Comparison of ENCODE assay signal across 14 mouse cellular contexts in genomic region chr9:107586504-107586903, GRCm38 (mm10). TPM values are rescaled to one million over a fixed set of nuclear protein-coding genes. Genes with fewer than 3 reads are reported as not detected.
DNase-seq lines count a peak whose midpoint lies in the region; ATAC-seq and TF ChIP-seq lines count a peak whose summit lies in the region.
"Had no signal": no experiment of that assay in that cellular context is flagged by ENCODE, and none has a peak within 500 bp of the region (broad histone marks: within the 10 kb centered on the region; RNA-seq: fewer than 3 reads in every experiment).

No protein-coding gene starts in this region.

- H3K27me3 ChIP-seq in heart, embryonic 12.5 days (replicated peaks) = no peaks in the 10 kb centered on the region
- H3K27me3 ChIP-seq in testis, adult 2 months (ENCODE audit: control insufficient read depth, insufficient read depth, low read length) = no peaks in the 10 kb centered on the region
- H3K27me3 ChIP-seq in limb, embryonic 10.5 days (ENCODE audit: low read depth, poor library complexity, severe bottlenecking) = no peaks in the 10 kb centered on the region
- H3K27me3 ChIP-seq: forebrain, embryonic 12.5 days; hindbrain, embryonic 13.5 days had no signal

- DNase-seq in heart, adult 9 months (ENCODE audit: low spot score in 2 of 2) = no peak
- no peak for DNase-seq in testis, postnatal 14 days (ENCODE audit: low spot score)
- no peak for DNase-seq in limb, embryonic 10.5 days (ENCODE audit: low spot score)
- no peak for DNase-seq in right cerebral cortex, adult 2 months (ENCODE audit: low spot score in 2 of 2)
- DNase-seq in embryo, embryonic 10.5 days (ENCODE audit: low spot score) = no peak
- no peak for DNase-seq in Muller cell, postnatal 12 days (ENCODE audit: inconsistent ontology term)
- DNase-seq: cerebellum, postnatal 14 days; heart, adult 11 months; kidney, adult 18-20 months; kidney, postnatal 4 days had no signal

- no peaks in the 10 kb centered on the region for H3K9me3 ChIP-seq in heart, embryonic 12.5 days (replicated peaks)
- H3K9me3 ChIP-seq in limb, embryonic 10.5 days (replicated peaks) = no peaks in the 10 kb centered on the region
- H3K9me3 ChIP-seq: forebrain, embryonic 12.5 days; hindbrain, embryonic 13.5 days had no signal

- H3K36me3 ChIP-seq in heart, embryonic 12.5 days = peaks cover 36% of the 10 kb centered on the region
- no peaks in the 10 kb centered on the region for H3K36me3 ChIP-seq in testis, adult 2 months (ENCODE audit: control insufficient read depth, insufficient read depth, low read length)
- H3K36me3 ChIP-seq in limb, embryonic 10.5 days = peaks cover 49% of the 10 kb centered on the region

- no peak overlapping the region for H3K9ac ChIP-seq in heart, embryonic 12.5 days
- H3K9ac ChIP-seq: hindbrain, embryonic 13.5 days had no signal

- 87% methylated on average over 5 of the region's 5 CpGs for WGBS in heart, embryonic 12.5 days
- WGBS in limb, embryonic 10.5 days = 89% methylated on average over 5 of the region's 5 CpGs

- no peak for TF ChIP-seq CTCF in testis, adult 2 months (IDR thresholded peaks at IDR 0.05; ENCODE audit: control insufficient read depth, insufficient read depth, insufficient replicate concordance, low read depth, low read length)

- peak overlapping the region; percentile 24 for H3K4me2 ChIP-seq in heart, embryonic 12.5 days

- H3K27ac ChIP-seq in heart, embryonic 12.5 days (ENCODE audit: poor library complexity, severe bottlenecking) = peak overlapping the region; percentile 41
- no peak overlapping the region for H3K27ac ChIP-seq in testis, adult 2 months (ENCODE audit: control insufficient read depth, insufficient read depth, low read depth, low read length)
- peak overlapping the region; percentile 38; the same call in 1 of the 2 replicates for H3K27ac ChIP-seq in limb, embryonic 10.5 days
- H3K27ac ChIP-seq: forebrain, embryonic 12.5 days; hindbrain, embryonic 13.5 days had no signal

- H3K4me3 ChIP-seq in heart, embryonic 12.5 days = no peak overlapping the region
- peak overlapping the region; percentile 14; the same call in 1 of the 2 replicates for H3K4me3 ChIP-seq in testis, adult 2 months (ENCODE audit: control insufficient read depth, low read depth, low read length)
- H3K4me3 ChIP-seq in limb, embryonic 10.5 days = no peak overlapping the region

- ATAC-seq in heart, embryonic 12.5 days (ENCODE audit: insufficient number of reproducible peaks, low FRiP score) = no peak

- TF ChIP-seq POLR2A in testis, adult 2 months (IDR thresholded peaks at IDR 0.05; ENCODE audit: control insufficient read depth, low read depth, low read length) = no peak

- H3K4me1 ChIP-seq in heart, embryonic 12.5 days (replicated peaks) = peaks cover 45% of the 10 kb centered on the region
- H3K4me1 ChIP-seq in testis, adult 2 months (ENCODE audit: control insufficient read depth, insufficient read depth, low read length) = peaks cover 6% of the 10 kb centered on the region
- H3K4me1 ChIP-seq in limb, embryonic 10.5 days = peaks cover 30% of the 10 kb centered on the region

RNA-seq across cellular contexts. Expression of gene Ifrd2, which starts 0.9 kb away (rescaled TPM):
- polyA plus RNA-seq in heart, embryonic 12.5 days (2016; fragmentation: Nextera tagmentation; extraction: Ambion mirVana) = 34.0 and 35.5 TPM in 2 replicates
- polyA plus RNA-seq in testis, adult 2 months (2012; rRNA removed) = 16.4 and 20.5 TPM in 2 replicates
- 55.0 and 69.4 TPM in 2 replicates for polyA plus RNA-seq in limb, embryonic 10.5 days (2016; fragmentation: Nextera tagmentation; extraction: Ambion mirVana)

RNA-seq across cellular contexts. Expression of gene Hyal3, which starts 5.9 kb away (rescaled TPM):
- polyA plus RNA-seq in heart, embryonic 12.5 days (2016; fragmentation: Nextera tagmentation; extraction: Ambion mirVana) = 0.49 and 0.64 TPM in 2 replicates
- 1.6 and 1.8 TPM in 2 replicates for polyA plus RNA-seq in testis, adult 2 months (2012; rRNA removed)
- polyA plus RNA-seq in limb, embryonic 10.5 days (2016; fragmentation: Nextera tagmentation; extraction: Ambion mirVana) = 0.56 and 0.82 TPM in 2 replicates

RNA-seq across cellular contexts. Expression of gene Naa80, which starts 7.8 kb away (rescaled TPM):
- 10.2 and 12.6 TPM in 2 replicates for polyA plus RNA-seq in heart, embryonic 12.5 days (2016; fragmentation: Nextera tagmentation; extraction: Ambion mirVana)
- 136 and 139 TPM in 2 replicates for polyA plus RNA-seq in testis, adult 2 months (2012; rRNA removed)
- polyA plus RNA-seq in limb, embryonic 10.5 days (2016; fragmentation: Nextera tagmentation; extraction: Ambion mirVana) = 20.1 and 22.5 TPM in 2 replicates

RNA-seq across cellular contexts. Expression of gene Hyal1, which starts 9.8 kb away (rescaled TPM):
- polyA plus RNA-seq in heart, embryonic 12.5 days (2016; fragmentation: Nextera tagmentation; extraction: Ambion mirVana) = 5.5 and 5.7 TPM in 2 replicates
- 4.0 and 5.0 TPM in 2 replicates for polyA plus RNA-seq in testis, adult 2 months (2012; rRNA removed)
- polyA plus RNA-seq in limb, embryonic 10.5 days (2016; fragmentation: Nextera tagmentation; extraction: Ambion mirVana) = 7.9 and 10.2 TPM in 2 replicates

RNA-seq across cellular contexts. Expression of gene Hyal2, which starts 18.8 kb away (rescaled TPM):
- 103 and 106 TPM in 2 replicates for polyA plus RNA-seq in heart, embryonic 12.5 days (2016; fragmentation: Nextera tagmentation; extraction: Ambion mirVana)
- 6.4 and 6.5 TPM in 2 replicates for polyA plus RNA-seq in testis, adult 2 months (2012; rRNA removed)
- polyA plus RNA-seq in limb, embryonic 10.5 days (2016; fragmentation: Nextera tagmentation; extraction: Ambion mirVana) = 160 and 168 TPM in 2 replicates
